Mouse (Mus musculus) CH12.LX (cell line): Measurements from ENCODE around the gene Uvrag. TPM values are rescaled to one million over a fixed set of nuclear protein-coding genes. Genes with fewer than 3 reads are reported as not detected.
"Not testable (repeated sequence)": the region's sequence is repeated elsewhere in the genome, so short reads cannot be mapped to it uniquely, and the experiment has no call there.

Source experiments
- DNase-seq: peaks from one replicate; pipeline ENCODE4 v3.0.0-alpha.2; 2013; ENCODE audit errors: extremely low read depth
- H3K27ac ChIP-seq: 2 replicates; pipeline ENCODE4 v1.5.1; 2012; ENCODE audit warnings: low read depth, mild to moderate bottlenecking, control low read depth, moderate library complexity; ENCODE audit not compliant: insufficient read depth
- H3K27me3 ChIP-seq: replicated peaks from 2 replicates; pipeline ENCODE3; 2012; ENCODE audit warnings: inconsistent platforms
- H3K36me3 ChIP-seq, 2 experiments: replicated peaks in 1 of 2; 2 replicates each; pipeline versions ENCODE3 to v1.6.1; 2012; ENCODE audit warnings: inconsistent platforms in 1 of 2, low read length in 1 of 2, mild to moderate bottlenecking in 1 of 2, mixed read lengths in 1 of 2, moderate library complexity in 1 of 2; ENCODE audit not compliant: control insufficient read depth in 1 of 2, insufficient read depth in 1 of 2
- H3K4me1 ChIP-seq, 2 experiments: 2 replicates each; pipeline ENCODE4 v1.6.1; 2012; ENCODE audit warnings: inconsistent platforms in 1 of 2, moderate library complexity in 1 of 2; ENCODE audit not compliant: insufficient read depth in 2 of 2, control insufficient read depth in 1 of 2
- H3K4me2 ChIP-seq: 2 replicates; pipeline ENCODE4 v1.6.1; 2012; ENCODE audit warnings: low read depth, mild to moderate bottlenecking, control low read depth; ENCODE audit not compliant: poor library complexity, insufficient read depth, severe bottlenecking
- H3K4me3 ChIP-seq, 3 experiments: fragments of 150-350 bp in 1 of 3; sonication (generic) in 1 of 3; replicated peaks in 1 of 3; 2 replicates each; pipeline versions ENCODE3 to v1.5.1; 2011 to 2012; ENCODE audit warnings: low read depth in 2 of 3, low read length in 2 of 3, mild to moderate bottlenecking in 2 of 3, moderate library complexity in 2 of 3, control low read depth in 1 of 3, improper control_type of control experiment in 1 of 3, inconsistent platforms in 1 of 3, mixed read lengths in 1 of 3; ENCODE audit not compliant: poor library complexity in 1 of 3
- H3K79me2 ChIP-seq: replicated peaks from 2 replicates; pipeline ENCODE4 v1.6.1; 2012; ENCODE audit warnings: mild to moderate bottlenecking, moderate library complexity; ENCODE audit not compliant: control insufficient read depth, poor library complexity, insufficient read depth, severe bottlenecking; ENCODE audit errors: extremely low read depth
- H3K9ac ChIP-seq: 2 replicates; pipeline ENCODE4 v1.6.1; 2012; ENCODE audit warnings: low read depth, mild to moderate bottlenecking, control low read depth, moderate library complexity; ENCODE audit not compliant: insufficient read depth
- H3K9me3 ChIP-seq: replicated peaks from 2 replicates; pipeline ENCODE3; 2012; ENCODE audit warnings: low read length, inconsistent platforms, mixed read lengths
- BHLHE40 ChIP-seq: IDR thresholded peaks from 2 replicates; pipeline ENCODE4 v1.6.1; 2011; ENCODE audit warnings: mild to moderate bottlenecking, low read depth, low read length, improper control_type of control experiment
- CHD2 ChIP-seq: IDR thresholded peaks from 2 replicates; pipeline ENCODE4 v1.6.1; 2011; ENCODE audit warnings: low read length, improper control_type of control experiment
- CTCF ChIP-seq, 2 experiments: IDR thresholded peaks in 1 of 2; conservative IDR thresholded peaks in 1 of 2; 2 replicates each; pipeline ENCODE4 v1.5.1; 2011 to 2012; ENCODE audit warnings: low read depth in 2 of 2, low read length in 2 of 2, improper control_type of control experiment in 1 of 2, inconsistent platforms in 1 of 2, mild to moderate bottlenecking in 1 of 2, moderate library complexity in 1 of 2
- EP300 ChIP-seq: IDR thresholded peaks from 2 replicates; pipeline ENCODE4 v1.6.1; 2011; ENCODE audit warnings: low read length, improper control_type of control experiment
- IRF4 ChIP-seq: IDR thresholded peaks from 2 replicates; pipeline ENCODE4 v1.6.1; 2014; ENCODE audit warnings: low read depth, mild to moderate bottlenecking, inconsistent platforms, low read length, improper control_type of control experiment
- JUND ChIP-seq: conservative IDR thresholded peaks from 2 replicates; pipeline ENCODE4 v1.6.1; 2011; ENCODE audit warnings: low read depth, low read length, improper control_type of control experiment
- KAT2A ChIP-seq: IDR thresholded peaks from 2 replicates; pipeline ENCODE4 v1.6.1; 2012; ENCODE audit warnings: low read length, improper control_type of control experiment, inconsistent platforms; ENCODE audit not compliant: insufficient replicate concordance
- MAX ChIP-seq: IDR thresholded peaks from 2 replicates; pipeline ENCODE4 v1.6.1; 2011; ENCODE audit warnings: low read length, improper control_type of control experiment
- MYC ChIP-seq: IDR thresholded peaks from 2 replicates; pipeline ENCODE4 v1.6.1; 2011; ENCODE audit warnings: low read depth, mild to moderate bottlenecking, improper control_type of control experiment, low read length
- NRF1 ChIP-seq: IDR thresholded peaks from 2 replicates; pipeline ENCODE4 v1.6.1; 2014; ENCODE audit warnings: low read depth, mild to moderate bottlenecking, inconsistent platforms, low read length, improper control_type of control experiment, moderate library complexity
- POLR2A ChIP-seq: IDR thresholded peaks from 2 replicates; pipeline ENCODE4 v1.6.1; 2011; ENCODE audit warnings: low read depth, mild to moderate bottlenecking, improper control_type of control experiment, low read length
- POLR2AphosphoS2 ChIP-seq: IDR thresholded peaks from 2 replicates; pipeline ENCODE4 v1.6.1; 2011; ENCODE audit warnings: low read depth, low read length, improper control_type of control experiment
- RAD21 ChIP-seq: IDR thresholded peaks from 2 replicates; pipeline ENCODE4 v1.6.1; 2011; ENCODE audit warnings: low read depth, mild to moderate bottlenecking, low read length, improper control_type of control experiment, moderate library complexity
- RCOR1 ChIP-seq: conservative IDR thresholded peaks from 2 replicates; pipeline ENCODE4 v1.6.1; 2012; ENCODE audit warnings: low read depth, mild to moderate bottlenecking, inconsistent platforms, low read length, improper control_type of control experiment
- SIN3A ChIP-seq: IDR thresholded peaks from 2 replicates; pipeline ENCODE4 v1.6.1; 2012; ENCODE audit warnings: low read length, improper control_type of control experiment, inconsistent platforms
- SMC3 ChIP-seq: IDR thresholded peaks from 2 replicates; pipeline ENCODE4 v1.6.1; 2011; ENCODE audit warnings: low read depth, low read length, improper control_type of control experiment
- TCF12 ChIP-seq: IDR thresholded peaks from 2 replicates; pipeline ENCODE4 v1.6.1; 2014; ENCODE audit warnings: low read depth, mild to moderate bottlenecking, inconsistent platforms, low read length, improper control_type of control experiment
- UBTF ChIP-seq: IDR thresholded peaks from 2 replicates; pipeline ENCODE4 v1.6.1; 2012; ENCODE audit warnings: low read depth, mild to moderate bottlenecking, inconsistent platforms, low read length, improper control_type of control experiment, moderate library complexity
- USF1 ChIP-seq: IDR thresholded peaks from 2 replicates; pipeline ENCODE4 v1.6.1; 2014; ENCODE audit warnings: low read depth, mild to moderate bottlenecking, inconsistent platforms, low read length, improper control_type of control experiment
- ZMIZ1 ChIP-seq: IDR thresholded peaks from 2 replicates; pipeline ENCODE4 v1.6.1; 2012; ENCODE audit warnings: low read depth, mild to moderate bottlenecking, inconsistent platforms, low read length, improper control_type of control experiment
- ZNF384 ChIP-seq: IDR thresholded peaks from 2 replicates; pipeline ENCODE4 v1.6.1; 2012; ENCODE audit warnings: low read depth, low read length, improper control_type of control experiment, inconsistent platforms
- dilution Hi-C: fragments of 300-500 bp; cut with MboI; formaldehyde crosslinking; loops from 2 replicates; pipeline ENCODE4 v1.14.3; 2020; ENCODE audit warnings: low sequenced_read_pairs; ENCODE audit not compliant: extremely low pct_unique_long_range_greater_than_20kb, extremely low pct_ligation_motif_present
- in situ Hi-C: fragments of 300-500 bp; cut with MboI; formaldehyde crosslinking; loops from 3 replicates; pipeline ENCODE4 v1.14.3; 2019; ENCODE audit warnings: low sequenced_read_pairs, low pct_ligation_motif_present, low pct_unique_long_range_greater_than_20kb, mixed read lengths
- polyA plus RNA-seq: library from polyadenylated mRNA; unstranded; fragments of >175 nt; gene quantifications from 2 replicates; pipeline ENCODE4 v1.2.1, GENCODE M21; 2012; ENCODE audit warnings: low read depth; ENCODE audit not compliant: insufficient read length
- total RNA-seq, 2 experiments: library from RNA; depleted of rRNA; stranded (reverse); fragments of 300-350 nt in 1 of 2; fragments of >200 nt in 1 of 2; gene quantifications; 2 replicates each; pipeline ENCODE4 v1.2.3; 2012 to 2014

Uvrag gene
- total and polyA plus RNA-seq, 3 experiments, result 20.6 to 47.4 (median 37.5) TPM

GRCm38 (mm10) chr7:99062263-99062662 is 78.7 kb downstream of the Uvrag start:
- dilution Hi-C loops, H3K4me3 ChIP-seq, H3K9ac ChIP-seq, DNase-seq, H3K27ac ChIP-seq, H3K27me3 ChIP-seq, H3K9me3 ChIP-seq, H3K4me2 ChIP-seq, H3K79me2 ChIP-seq: not testable (repeated sequence)
- Histone ChIP-seq H3K36me3 (peaks cover 0 to 64% of the 10 kb centered on the region in 2 experiments), H3K4me1 (peaks cover 0 to 30% of the 10 kb centered on the region in 2 experiments; a peak in 2 of 4 replicates)
- in situ Hi-C loops, result loop anchor here (10.0 kb wide), 2 partner anchors 97 to 217 kb away; no protein-coding TSS in a partner anchor
- TF ChIP-seq SMC3, result peak; percentile 53
- TF ChIP-seq CTCF (conservative IDR thresholded peaks at IDR 0.05 in 1 of 2, IDR thresholded peaks at IDR 0.05 in 1 of 2; ENCODE audit: low read depth in 2 of 2, low read length in 2 of 2), result peak in 1 of 2 experiments; percentile 70; a peak in 2 of 4 replicates
- TF ChIP-seq RAD21, result peak; percentile 54

- in situ Hi-C loops (loop anchor here (10.0 kb wide), 2 partner anchors 96 to 216 kb away; no protein-coding TSS in a partner anchor), dilution Hi-C loops (no loop called here)
- DNase-seq, result no peak
- H3K9me3 ChIP-seq, result no peaks in the 10 kb centered on the region
- H3K36me3 ChIP-seq, result peaks cover 0 to 67% of the 10 kb centered on the region in 2 experiments
- peaks cover 0 to 23% of the 10 kb centered on the region in 2 experiments; a peak in 2 of 4 replicates for H3K4me1 ChIP-seq
- no peak overlapping the region for H3K9ac ChIP-seq
- no peak overlapping the region for H3K27ac ChIP-seq
- TF ChIP-seq CTCF (conservative IDR thresholded peaks at IDR 0.05 in 1 of 2, IDR thresholded peaks at IDR 0.05 in 1 of 2; ENCODE audit: low read depth in 2 of 2, low read length in 2 of 2) (no peak), JUND (no peak), RCOR1 (no peak), EP300 (no peak), MYC (no peak)
- H3K79me2 ChIP-seq, result no peaks in the 10 kb centered on the region
- no peak overlapping the region for H3K4me3 ChIP-seq
- no peaks in the 10 kb centered on the region for H3K27me3 ChIP-seq
- no peak overlapping the region for H3K4me2 ChIP-seq
Observed at GRCm38 (mm10) chr7:99061056-99061680, 79.8 kb downstream of the Uvrag start.

GRCm38 (mm10) chr7:99060476-99060875 is 80.5 kb downstream of the Uvrag start:
- Histone ChIP-seq H3K36me3 (peaks cover 0 to 67% of the 10 kb centered on the region in 2 experiments), H3K4me1 (peaks cover 0 to 16% of the 10 kb centered on the region in 2 experiments; a peak in 2 of 4 replicates), H3K9me3 (no peaks in the 10 kb centered on the region), H3K4me2 (no peak overlapping the region), H3K27ac (no peak overlapping the region), H3K27me3 (no peaks in the 10 kb centered on the region), H3K4me3 (no peak overlapping the region), H3K79me2 (no peaks in the 10 kb centered on the region), H3K9ac (no peak overlapping the region)
- dilution Hi-C loops, result no loop called here
- DNase-seq, result no peak
- TF ChIP-seq ZNF384 (no peak), POLR2A (no peak), NRF1 (no peak), MAX (no peak), POLR2AphosphoS2 (no peak), USF1 (no peak), IRF4 (no peak), BHLHE40 (no peak), KAT2A (no peak), TCF12 (no peak), ZMIZ1 (no peak), CHD2 (no peak), RCOR1 (no peak), SIN3A (no peak), UBTF (no peak)
- in situ Hi-C loops, result loop anchor here (10.0 kb wide), 2 partner anchors 96 to 216 kb away; no protein-coding TSS in a partner anchor
